ENCODE assay signal across 8 mouse cellular contexts in genomic region chr1:166049046-166049827, GRCm38 (mm10). TPM values are rescaled to one million over a fixed set of nuclear protein-coding genes. Genes with fewer than 3 reads are reported as not detected.
DNase-seq lines count a peak whose midpoint lies in the region; ATAC-seq and TF ChIP-seq lines count a peak whose summit lies in the region.

No protein-coding gene starts in this region.

- no peak for TF ChIP-seq POLR2A in cerebellum, adult 2 months (IDR thresholded peaks at IDR 0.05; ENCODE audit: borderline replicate concordance, insufficient read depth, low read length)

- no peak overlapping the region for H3K27ac ChIP-seq in heart, embryonic 11.5 days (ENCODE audit: low read depth, low read length)
- no peak overlapping the region for H3K27ac ChIP-seq in heart, postnatal 0 days (ENCODE audit: low read depth)
- peak overlapping the region; percentile 84 for H3K27ac ChIP-seq in midbrain, embryonic 10.5 days (replicated peaks)
- H3K27ac ChIP-seq in cerebellum, adult 2 months (ENCODE audit: insufficient read depth, low read length), result no peak overlapping the region

- TF ChIP-seq EP300 in heart, postnatal 0 days (IDR thresholded peaks at IDR 0.05; ENCODE audit: low read depth), result no peak

- ATAC-seq in heart, embryonic 11.5 days (replicated peaks; ENCODE audit: insufficient number of reproducible peaks, low FRiP score, low TSS enrichment), result no peak
- no peak for ATAC-seq in heart, postnatal 0 days (ENCODE audit: insufficient read depth, low read depth)

- no peaks in the 10 kb centered on the region for H3K36me3 ChIP-seq in heart, embryonic 11.5 days (ENCODE audit: control insufficient read depth, insufficient read depth, low read length)
- no peaks in the 10 kb centered on the region for H3K36me3 ChIP-seq in heart, postnatal 0 days (replicated peaks; ENCODE audit: control insufficient read depth, insufficient read depth, low read length)
- no peaks in the 10 kb centered on the region for H3K36me3 ChIP-seq in midbrain, embryonic 10.5 days

- no peak overlapping the region for H3K9ac ChIP-seq in heart, embryonic 11.5 days (ENCODE audit: low read depth, low read length)
- H3K9ac ChIP-seq in heart, postnatal 0 days (replicated peaks; ENCODE audit: low read depth, low read length), result peak overlapping the region; percentile 43; the same call in 1 of the 2 replicates

- no peak for DNase-seq in heart, postnatal 4 days
- DNase-seq in MN1 (ENCODE audit: low spot score), result peak; percentile 66
- DNase-seq in heart, postnatal 0 days (ENCODE audit: low spot score), result no peak
- peak; percentile 83 for DNase-seq in midbrain, embryonic 10.5 days (ENCODE audit: low spot score)
- DNase-seq in thymus, postnatal 25 days, result peak; percentile 38
- no peak for DNase-seq in cerebellum, adult 2 months
- DNase-seq in urinary bladder, postnatal 36 days (ENCODE audit: low spot score in 2 of 2), result no peak

- H3K4me1 ChIP-seq in heart, embryonic 11.5 days (ENCODE audit: control insufficient read depth, insufficient read depth, low read length), result peaks cover 18% of the 10 kb centered on the region
- H3K4me1 ChIP-seq in heart, postnatal 0 days (ENCODE audit: control insufficient read depth, insufficient read depth), result 0 out of 2 replicates have a peak, but pooled peaks cover 4% of the 10 kb centered on the region
- H3K4me1 ChIP-seq in midbrain, embryonic 10.5 days, result peaks cover 73% of the 10 kb centered on the region
- no peaks in the 10 kb centered on the region for H3K4me1 ChIP-seq in cerebellum, adult 2 months (ENCODE audit: control insufficient read depth, insufficient read depth, low read length)

- H3K27me3 ChIP-seq in heart, embryonic 11.5 days (ENCODE audit: control insufficient read depth, insufficient read depth, low read length), result peaks cover 3% of the 10 kb centered on the region; the same call in 1 of the 2 replicates
- H3K27me3 ChIP-seq in heart, postnatal 0 days (ENCODE audit: control insufficient read depth, insufficient read depth, low read length), result peaks cover 3% of the 10 kb centered on the region; the same call in 1 of the 2 replicates
- peaks cover 29% of the 10 kb centered on the region for H3K27me3 ChIP-seq in midbrain, embryonic 10.5 days (ENCODE audit: low read depth, poor library complexity, severe bottlenecking)
- H3K27me3 ChIP-seq in cerebellum, adult 2 months (ENCODE audit: control insufficient read depth, insufficient read depth, low read length), result no peaks in the 10 kb centered on the region; the same call in 1 of the 2 replicates

- peak overlapping the region; percentile 71 for H3K4me2 ChIP-seq in heart, embryonic 11.5 days
- peak overlapping the region; percentile 91 for H3K4me2 ChIP-seq in heart, postnatal 0 days (ENCODE audit: low read depth, low read length)

- TF ChIP-seq CTCF in heart, postnatal 0 days (IDR thresholded peaks at IDR 0.05; ENCODE audit: low read depth), result no peak
- TF ChIP-seq CTCF in cerebellum, adult 2 months (IDR thresholded peaks at IDR 0.05; ENCODE audit: borderline replicate concordance, insufficient read depth, low read depth, low read length), result no peak

- peak overlapping the region; percentile 53 for H3K4me3 ChIP-seq in heart, embryonic 11.5 days (ENCODE audit: low read depth, low read length)
- H3K4me3 ChIP-seq in heart, postnatal 0 days (ENCODE audit: low read depth, low read length), result peak overlapping the region; percentile 41
- peak overlapping the region; percentile 62 for H3K4me3 ChIP-seq in midbrain, embryonic 10.5 days
- H3K4me3 ChIP-seq in cerebellum, adult 2 months (replicated peaks; ENCODE audit: insufficient read depth, low read depth, low read length), result no peak overlapping the region

- WGBS in heart, embryonic 11.5 days (ENCODE audit: insufficient replicate concordance), result 20% methylated on average over 11 of the region's 11 CpGs
- 25% methylated on average over 11 of the region's 11 CpGs for WGBS in heart, postnatal 0 days
- 7% methylated on average over 11 of the region's 11 CpGs for WGBS in midbrain, embryonic 10.5 days
- 15% methylated on average over 11 of the region's 11 CpGs for WGBS in cerebellum, adult 2 months

- no peaks in the 10 kb centered on the region for H3K9me3 ChIP-seq in heart, embryonic 11.5 days (replicated peaks; ENCODE audit: control insufficient read depth, low read length)
- H3K9me3 ChIP-seq in heart, postnatal 0 days (replicated peaks; ENCODE audit: control insufficient read depth, low read length), result no peaks in the 10 kb centered on the region
- H3K9me3 ChIP-seq in midbrain, embryonic 10.5 days (replicated peaks), result no peaks in the 10 kb centered on the region

RNA-seq across cellular contexts. Expression of gene Pou2f1, which starts 46.8 kb away (rescaled TPM):
- 16.7 and 17.3 TPM in 2 replicates for polyA plus RNA-seq in heart, embryonic 11.5 days (2014; fragmentation: Nextera tagmentation; extraction: Ambion mirVana)
- 10 to 100 TPM; 15.0 to 18.4 TPM for total RNA-seq in heart, postnatal 4 days (2021)
- 15.3 and 27.0 TPM in 2 replicates for total RNA-seq in heart, postnatal 0 days (2014; rRNA removed; ENCODE audit: low replicate concordance)
- 5.2 and 5.7 TPM in 2 replicates for polyA plus RNA-seq in heart, postnatal 0 days (2015; fragmentation: Nextera tagmentation; extraction: Ambion mirVana)
- polyA plus RNA-seq in midbrain, embryonic 10.5 days (2016; fragmentation: Nextera tagmentation; extraction: Ambion mirVana), result 28.0 and 31.2 TPM in 2 replicates
- 11.0 and 12.2 TPM in 2 replicates for polyA plus RNA-seq in cerebellum, adult 2 months (2012; rRNA removed)

Comparison
In these comparisons a context has a peak if more than half of its experiments do, and no peak if none do; other contexts are left out.
1. DNase-seq: peak in MN1 (single experiment), midbrain, embryonic 10.5 days (single experiment) and thymus, postnatal 25 days (single experiment); none in heart, postnatal 4 days (single experiment), heart, postnatal 0 days (single experiment), cerebellum, adult 2 months (0 of 2) and urinary bladder, postnatal 36 days (0 of 2).